Mouse (Mus musculus) thymus, postnatal 25 days (tissue): ENCODE data around the gene Inpp5e.

Source experiments
- DNase-seq: peaks from one replicate; pipeline ENCODE4 v3.0.0; 2022

The Inpp5e gene

DNA sequence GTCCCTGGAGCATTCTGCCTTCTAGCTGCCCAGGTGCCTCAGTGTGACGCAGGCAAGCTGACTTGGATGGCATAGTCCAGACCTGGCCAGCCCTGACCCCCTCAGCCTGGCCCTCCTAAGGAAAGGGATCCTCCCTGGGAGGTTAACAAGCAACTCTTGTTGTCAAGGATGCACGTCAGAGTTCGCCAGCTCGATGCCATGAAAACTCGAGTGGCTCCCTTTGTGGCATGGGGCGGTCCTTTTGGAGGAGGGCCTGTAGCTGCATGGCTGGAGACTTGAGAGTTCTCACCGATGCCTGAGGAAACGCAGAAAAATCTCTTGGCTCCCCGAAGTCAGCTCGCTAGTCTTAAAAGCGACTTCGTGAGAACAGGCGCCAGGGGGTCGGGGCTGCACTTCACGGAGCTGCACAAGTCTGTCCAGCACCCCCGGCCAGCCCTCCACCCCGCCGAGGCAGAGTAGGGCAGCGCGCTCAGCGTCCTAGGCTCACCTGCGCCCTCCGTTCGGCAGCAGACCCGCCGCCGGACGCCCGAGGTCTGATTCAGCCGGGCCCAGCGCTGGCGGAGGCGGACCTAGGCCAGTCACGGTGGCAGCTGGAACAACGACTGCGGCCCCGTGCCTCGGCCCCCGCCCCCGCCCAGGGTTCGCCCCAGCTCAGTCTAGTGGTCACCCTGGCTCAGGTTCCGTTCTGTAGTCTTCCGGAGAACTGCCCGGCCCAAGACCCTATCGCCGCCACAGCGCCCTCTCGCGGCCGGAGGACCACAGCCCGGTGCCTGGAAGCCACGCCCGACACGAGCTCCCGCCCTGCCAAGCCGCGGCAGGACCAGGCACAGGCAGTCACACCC, at the start of gene Inpp5e:
Inpp5e (minus strand) TSS at position 689 of the 842 bp plus-strand sequence.
- DNase-seq = peak; percentile 97

DNA sequence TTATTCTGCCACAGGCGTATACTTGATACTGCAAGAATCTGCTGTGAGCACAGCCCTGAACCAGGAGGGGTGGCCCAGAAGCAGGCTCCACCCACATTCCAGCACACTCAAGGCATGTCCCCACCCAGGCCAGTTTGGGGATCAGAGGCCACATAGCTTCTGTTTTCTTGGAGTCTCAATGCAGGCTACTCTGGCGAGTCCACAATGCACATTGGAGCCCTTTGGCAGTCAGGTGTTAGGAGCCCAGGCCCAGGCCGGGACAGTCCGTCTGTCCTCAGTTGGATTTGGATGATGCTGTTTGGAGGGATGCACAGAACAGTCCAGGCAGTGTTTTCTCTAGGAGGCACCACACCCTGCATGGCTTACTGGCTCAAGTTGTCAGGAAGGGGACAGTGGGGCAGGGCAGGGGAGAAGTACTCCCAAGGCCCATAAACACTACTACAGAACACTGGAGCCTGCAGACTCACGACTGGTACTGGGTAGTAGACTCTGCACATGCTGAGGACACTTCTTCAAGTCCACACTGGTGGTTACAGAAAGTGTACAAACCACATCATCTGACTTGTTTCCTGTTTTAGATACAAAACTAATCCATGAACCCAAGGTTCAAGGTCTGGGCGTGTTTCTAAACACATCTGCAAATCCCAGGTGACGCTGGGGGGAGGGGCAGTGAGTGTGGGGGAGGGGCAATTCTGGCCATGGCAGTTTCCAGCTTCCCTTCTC, 49.6 kb upstream of the Inpp5e start:
- DNase-seq = no peak

DNA sequence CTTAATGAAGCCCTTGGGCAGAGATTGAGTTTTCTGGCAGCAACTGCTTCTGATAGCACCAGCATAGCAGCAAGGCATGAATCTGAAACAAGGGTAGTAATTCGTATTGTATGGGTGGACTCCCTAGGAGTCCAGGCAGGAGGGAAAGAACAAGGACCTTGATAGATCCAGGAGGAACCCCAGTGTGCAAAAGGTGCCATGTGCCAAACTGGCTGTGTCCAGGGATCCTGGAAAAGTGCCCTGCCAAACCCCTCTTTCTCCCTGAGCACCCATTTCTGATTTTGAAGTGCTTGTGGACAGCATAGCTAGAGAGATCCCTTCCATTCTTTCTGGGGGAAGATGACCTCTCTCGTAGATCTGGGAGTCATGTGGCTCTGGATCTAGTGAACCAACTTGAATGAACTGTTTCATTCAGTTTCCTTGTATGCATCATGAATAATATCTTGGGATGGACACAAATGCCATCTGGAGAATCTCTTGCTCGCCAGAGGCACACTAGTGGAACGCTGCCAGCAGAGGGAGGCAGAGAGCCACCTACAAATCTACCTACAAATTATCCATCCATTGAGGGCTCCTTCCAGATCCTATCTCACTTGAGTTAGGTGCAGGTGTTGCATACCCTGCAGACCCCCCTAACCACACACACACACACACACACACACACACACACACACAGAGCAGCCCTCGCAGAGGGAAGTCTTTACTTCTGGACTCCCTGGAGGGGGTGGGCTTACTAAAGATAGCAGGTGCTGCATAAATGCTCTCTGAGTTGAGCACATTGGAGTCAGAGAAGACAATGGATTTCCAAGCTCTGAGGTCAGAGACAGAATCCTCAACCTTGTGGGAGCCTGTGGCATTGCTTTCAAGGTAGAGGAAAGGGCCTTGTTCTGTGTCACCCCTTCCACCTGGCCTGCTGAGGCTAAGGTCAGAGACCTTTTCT, 40.4 kb upstream of the Inpp5e start:
- DNase-seq = peak; percentile 85

GRCm38 (mm10) chr2:26447451-26447850, 38.4 kb upstream of the Inpp5e start:
- no peak for DNase-seq

DNA sequence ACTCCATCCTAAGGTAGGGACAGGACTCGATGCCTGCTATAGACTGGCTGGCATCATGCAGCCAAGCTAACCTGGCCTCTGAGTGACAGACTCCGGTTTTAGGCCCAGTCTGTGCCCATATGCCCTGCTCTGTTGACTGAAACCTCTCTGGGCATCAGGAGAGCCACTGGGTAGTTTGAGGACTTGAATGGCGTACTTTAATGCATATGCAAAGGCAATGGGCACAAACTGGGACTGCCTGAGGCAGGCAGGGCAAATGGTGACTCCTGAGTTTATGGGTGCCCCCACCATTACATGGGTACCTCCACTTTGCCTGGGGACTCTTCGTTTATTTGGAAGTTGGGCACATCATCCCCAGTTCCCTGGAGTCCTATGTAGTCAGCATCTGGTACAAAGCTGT, 37.7 kb upstream of the Inpp5e start:
- DNase-seq = no peak

GRCm38 (mm10) chr2:26445666-26446445, 36.9 kb upstream of the Inpp5e start:
- no peak for DNase-seq

- DNase-seq = peak; percentile 100
Observed at GRCm38 (mm10) chr2:26444946-26445665, 36.1 kb upstream of the Inpp5e start, which contains the start of gene Sec16a. Gene Sec16a, minus strand, starts transcription at chr2:26445216.

- DNase-seq = no peak
Observed at GRCm38 (mm10) chr2:26444368-26444767, 35.4 kb upstream of the Inpp5e start.

GRCm38 (mm10) chr2:26443876-26444275, 34.9 kb upstream of the Inpp5e start:
- DNase-seq = no peak

DNA sequence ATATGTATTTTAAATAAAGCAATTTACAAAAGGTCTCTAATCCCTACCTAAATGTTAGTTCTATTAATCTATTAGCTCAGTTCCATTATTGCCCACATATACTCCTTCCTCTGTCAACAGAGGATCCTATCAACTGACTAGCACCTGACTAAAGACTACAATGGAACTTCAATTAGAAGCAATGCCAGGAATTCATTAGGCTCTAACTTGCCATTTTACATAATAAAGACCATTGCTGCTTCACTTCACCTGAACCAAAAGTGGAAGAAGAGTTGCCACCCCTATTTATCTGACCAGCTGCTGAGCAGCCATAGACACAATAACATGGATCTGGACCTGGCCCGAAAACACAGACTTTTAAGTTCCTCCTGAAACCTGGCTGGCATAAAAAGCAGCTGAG, 33.8 kb upstream of the Inpp5e start:
- DNase-seq = no peak

DNA sequence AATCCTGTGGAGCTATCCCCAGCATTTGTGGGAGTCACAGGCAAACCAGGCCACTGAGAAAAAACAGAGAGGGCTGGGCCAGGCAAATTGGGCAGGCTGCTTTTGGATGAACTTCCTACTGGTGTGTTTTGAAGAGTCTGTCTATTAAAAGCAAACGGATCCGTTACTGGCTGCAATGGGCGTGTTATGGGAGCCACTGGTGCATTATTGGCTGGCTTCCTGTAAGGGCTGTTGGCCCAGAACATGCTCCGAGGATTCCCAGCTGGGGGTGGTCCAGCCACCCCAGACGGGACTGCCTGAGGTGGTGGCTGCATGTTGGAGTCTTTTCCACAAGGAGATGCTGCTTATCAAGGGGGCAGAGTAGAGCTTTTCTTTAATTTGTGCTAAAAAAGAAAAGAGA, 32.7 kb upstream of the Inpp5e start:
- DNase-seq = no peak

- no peak for DNase-seq
Observed at GRCm38 (mm10) chr2:26441261-26441660, 32.3 kb upstream of the Inpp5e start.

GRCm38 (mm10) chr2:26439671-26440070, 30.7 kb upstream of the Inpp5e start:
- DNase-seq = no peak

DNA sequence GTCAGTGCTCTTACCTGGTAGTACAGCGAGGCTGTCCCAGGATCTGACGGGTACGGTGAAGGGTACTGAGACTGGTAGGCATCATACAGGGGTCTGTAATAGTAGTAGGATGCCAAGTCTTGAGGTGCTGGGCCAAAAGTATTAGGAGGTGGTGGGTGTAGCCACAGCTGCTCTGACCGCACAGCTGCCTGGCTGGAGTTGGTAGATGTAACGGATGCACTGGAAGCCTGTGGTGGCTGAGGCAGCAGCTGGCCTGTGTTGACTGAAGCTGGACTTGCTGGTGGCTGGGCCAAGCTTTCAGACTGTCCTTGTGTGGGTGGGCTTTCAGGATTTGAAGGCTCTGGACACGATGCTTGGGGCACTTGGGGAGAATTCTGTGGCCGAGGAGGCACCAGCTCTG, 29.4 kb upstream of the Inpp5e start:
- DNase-seq = no peak

- DNase-seq = no peak
Observed at GRCm38 (mm10) chr2:26437221-26437620, 28.2 kb upstream of the Inpp5e start.

GRCm38 (mm10) chr2:26434791-26435572, 26.0 kb upstream of the Inpp5e start:
- DNase-seq = no peak

DNA sequence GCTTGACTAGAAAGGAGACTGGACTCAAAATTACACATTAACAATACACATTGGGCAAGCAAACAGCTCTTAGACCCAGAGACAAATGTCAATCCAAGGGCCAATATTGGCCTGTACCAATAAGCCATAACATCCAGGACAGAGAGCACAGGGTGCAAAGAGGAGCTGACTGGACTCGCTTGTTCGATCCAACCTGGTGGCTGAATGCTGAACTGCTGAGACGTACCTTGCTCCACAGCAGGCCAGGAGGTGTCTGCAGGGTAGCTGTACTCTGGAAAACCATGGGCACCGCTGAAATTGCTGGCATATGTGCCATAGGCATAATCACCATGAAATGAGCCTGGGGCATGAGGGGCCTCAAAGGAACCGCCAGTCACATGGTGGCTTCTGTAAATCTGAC, 20.8 kb upstream of the Inpp5e start:
- no peak for DNase-seq

- DNase-seq = no peak
Observed at GRCm38 (mm10) chr2:26424541-26424940, 15.5 kb upstream of the Inpp5e start.

GRCm38 (mm10) chr2:26423086-26423485, 14.1 kb upstream of the Inpp5e start:
- no peak for DNase-seq

DNA sequence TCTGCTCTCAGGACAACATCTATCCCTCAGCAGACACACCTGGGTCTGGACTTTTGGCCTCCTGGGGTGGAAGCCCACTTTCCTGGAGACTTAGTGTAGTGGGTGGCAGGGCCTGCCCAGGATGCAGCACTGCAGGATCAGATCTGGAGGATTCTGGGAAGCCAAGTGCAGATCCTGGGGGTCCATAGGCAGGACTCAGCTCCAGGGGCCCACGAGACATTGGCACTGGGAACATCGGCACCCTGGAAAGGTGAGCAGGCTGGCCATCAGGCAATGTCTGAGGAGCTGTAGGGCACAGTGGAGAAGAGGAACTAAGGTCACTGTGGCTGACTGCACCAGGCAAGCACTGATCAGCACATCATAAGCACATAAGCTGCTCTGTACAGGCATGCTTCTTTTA, 13.0 kb upstream of the Inpp5e start:
- no peak for DNase-seq

GRCm38 (mm10) chr2:26418120-26418519, 9.1 kb upstream of the Inpp5e start:
- no peak for DNase-seq
